Mouse (Mus musculus): ENCODE data around the gene Fancd2os.
A peak's percentile ranks its signal among the peaks of the same experiment; 100 is the strongest.

The Fancd2os gene

GRCm38 (mm10) chr6:113608871-113609270 is 8.4 kb upstream of the Fancd2os start:
- no peak for DNase-seq (ENCODE audit: low read depth in 1 of 2, low spot score in 2 of 2)

- DNase-seq (ENCODE audit: low read depth in 1 of 2, low spot score in 2 of 2), result no peak
Measured at GRCm38 (mm10) chr6:113605224-113605545, 4.7 kb upstream of the Fancd2os start.

- DNase-seq (ENCODE audit: low read depth in 1 of 2, low spot score in 2 of 2), result peak; percentile 54 to 79
Measured at GRCm38 (mm10) chr6:113604432-113605223, 4.1 kb upstream of the Fancd2os start, which contains the start of gene Brk1. Brk1 (plus strand) TSS chr6:113604772.

- DNase-seq (ENCODE audit: low read depth in 1 of 2, low spot score in 2 of 2), result no peak
Measured at GRCm38 (mm10) chr6:113603993-113604392, 3.5 kb upstream of the Fancd2os start.

- DNase-seq (ENCODE audit: low read depth in 1 of 2, low spot score in 2 of 2), result no peak
Measured at GRCm38 (mm10) chr6:113602821-113603220, 2.3 kb upstream of the Fancd2os start.

- DNase-seq (ENCODE audit: low read depth in 1 of 2, low spot score in 2 of 2), result no peak
Measured at GRCm38 (mm10) chr6:113599833-113600232, 682 bp downstream of the Fancd2os start.

GRCm38 (mm10) chr6:113597945-113598344 is 2.6 kb downstream of the Fancd2os start:
- no peak for DNase-seq (ENCODE audit: low read depth in 1 of 2, low spot score in 2 of 2)

GRCm38 (mm10) chr6:113592637-113593036 is 7.9 kb downstream of the Fancd2os start:
- DNase-seq (ENCODE audit: low read depth in 1 of 2, low spot score in 2 of 2), result no peak

GRCm38 (mm10) chr6:113586466-113587183 is 13.9 kb downstream of the Fancd2os start:
- no peak for DNase-seq (ENCODE audit: low read depth in 1 of 2, low spot score in 2 of 2)

GRCm38 (mm10) chr6:113585065-113585464 is 15.4 kb downstream of the Fancd2os start:
- no peak for DNase-seq (ENCODE audit: low read depth in 1 of 2, low spot score in 2 of 2)

GRCm38 (mm10) chr6:113583023-113583422 is 17.5 kb downstream of the Fancd2os start:
- no peak for DNase-seq (ENCODE audit: low read depth in 1 of 2, low spot score in 2 of 2)

GRCm38 (mm10) chr6:113579306-113579705 is 21.2 kb downstream of the Fancd2os start:
- DNase-seq (ENCODE audit: low read depth in 1 of 2, low spot score in 2 of 2), result no peak

GRCm38 (mm10) chr6:113576044-113576443 is 24.5 kb downstream of the Fancd2os start:
- DNase-seq (ENCODE audit: low read depth in 1 of 2, low spot score in 2 of 2), result no peak

- no peak for DNase-seq (ENCODE audit: low read depth in 1 of 2, low spot score in 2 of 2)
Measured at GRCm38 (mm10) chr6:113564557-113564956, 36.0 kb downstream of the Fancd2os start.

- no peak for DNase-seq (ENCODE audit: low read depth in 1 of 2, low spot score in 2 of 2)
Measured at GRCm38 (mm10) chr6:113559736-113560135, 40.8 kb downstream of the Fancd2os start.
